Mouse (Mus musculus): ENCODE measurements around the gene Hoxa3. TPM values are rescaled to one million over a fixed set of nuclear protein-coding genes. Genes with fewer than 3 reads are reported as not detected.
A peak's percentile ranks its signal among the peaks of the same experiment; 100 is the strongest.

The Hoxa3 gene
- polyA plus RNA-seq, 1 experiment from 2014 or later: 0.20 TPM

GRCm38 (mm10) chr6:52221993-52222685 lies 9.0 kb upstream of the Hoxa3 start:
- WGBS (ENCODE audit: insufficient replicate concordance): 13% methylated on average over 21 of the region's 21 CpGs
- H3K36me3 ChIP-seq (replicated peaks): no peaks in the 10 kb centered on the region
- no peak for ATAC-seq (ENCODE audit: insufficient read depth)

GRCm38 (mm10) chr6:52221337-52221992 lies 8.3 kb upstream of the Hoxa3 start, which contains the start of gene Hoxa7:
TSS of gene Hoxa7 (minus strand) at chr6:52221854.
- under 1% methylated on average over 46 of the region's 46 CpGs for WGBS (ENCODE audit: insufficient replicate concordance)

More at GRCm38 (mm10) chr6:52221993-52222685, 9.0 kb upstream of the Hoxa3 start:
- peak overlapping the region; percentile 51 for H3K4me3 ChIP-seq (replicated peaks)
- H3K4me2 ChIP-seq: peak overlapping the region; percentile 69
- peaks cover 100% of the 10 kb centered on the region for H3K27me3 ChIP-seq
- peaks cover 14% of the 10 kb centered on the region; the same call in 1 of the 2 replicates for H3K4me1 ChIP-seq (replicated peaks)
- H3K9me3 ChIP-seq (replicated peaks): no peaks in the 10 kb centered on the region
- H3K27ac ChIP-seq (replicated peaks): no peak overlapping the region
- H3K9ac ChIP-seq: no peak overlapping the region

GRCm38 (mm10) chr6:52220865-52221310 lies 7.8 kb upstream of the Hoxa3 start:
- Histone ChIP-seq H3K27ac (replicated peaks) (no peak overlapping the region), H3K27me3 (peaks cover 100% of the 10 kb centered on the region), H3K9ac (no peak overlapping the region), H3K4me1 (replicated peaks) (peaks cover 19% of the 10 kb centered on the region; the same call in 1 of the 2 replicates), H3K36me3 (replicated peaks) (no peaks in the 10 kb centered on the region), H3K4me2 (peak overlapping the region; percentile 69), H3K9me3 (replicated peaks) (no peaks in the 10 kb centered on the region), H3K4me3 (replicated peaks) (peak overlapping the region; percentile 51)
- ATAC-seq (ENCODE audit: insufficient read depth): no peak
- 4% methylated on average over 12 of the region's 12 CpGs for WGBS (ENCODE audit: insufficient replicate concordance)

More at GRCm38 (mm10) chr6:52221337-52221992, 8.3 kb upstream of the Hoxa3 start, which contains the start of gene Hoxa7:
- no peak within 1 kb of the TSS for H3K9ac ChIP-seq
- no peaks in the 10 kb centered on the region for H3K36me3 ChIP-seq (replicated peaks)
- peak within 1 kb of the TSS; percentile 69 for H3K4me2 ChIP-seq
- H3K4me1 ChIP-seq (replicated peaks): peaks cover 19% of the 10 kb centered on the region; the same call in 1 of the 2 replicates
- no peak within 1 kb of the TSS for H3K27ac ChIP-seq (replicated peaks)
- H3K27me3 ChIP-seq: peaks cover 100% of the 10 kb centered on the region
- no peak for ATAC-seq (ENCODE audit: insufficient read depth)
- no peaks in the 10 kb centered on the region for H3K9me3 ChIP-seq (replicated peaks)
- peak within 1 kb of the TSS; percentile 51 for H3K4me3 ChIP-seq (replicated peaks)

DNA sequence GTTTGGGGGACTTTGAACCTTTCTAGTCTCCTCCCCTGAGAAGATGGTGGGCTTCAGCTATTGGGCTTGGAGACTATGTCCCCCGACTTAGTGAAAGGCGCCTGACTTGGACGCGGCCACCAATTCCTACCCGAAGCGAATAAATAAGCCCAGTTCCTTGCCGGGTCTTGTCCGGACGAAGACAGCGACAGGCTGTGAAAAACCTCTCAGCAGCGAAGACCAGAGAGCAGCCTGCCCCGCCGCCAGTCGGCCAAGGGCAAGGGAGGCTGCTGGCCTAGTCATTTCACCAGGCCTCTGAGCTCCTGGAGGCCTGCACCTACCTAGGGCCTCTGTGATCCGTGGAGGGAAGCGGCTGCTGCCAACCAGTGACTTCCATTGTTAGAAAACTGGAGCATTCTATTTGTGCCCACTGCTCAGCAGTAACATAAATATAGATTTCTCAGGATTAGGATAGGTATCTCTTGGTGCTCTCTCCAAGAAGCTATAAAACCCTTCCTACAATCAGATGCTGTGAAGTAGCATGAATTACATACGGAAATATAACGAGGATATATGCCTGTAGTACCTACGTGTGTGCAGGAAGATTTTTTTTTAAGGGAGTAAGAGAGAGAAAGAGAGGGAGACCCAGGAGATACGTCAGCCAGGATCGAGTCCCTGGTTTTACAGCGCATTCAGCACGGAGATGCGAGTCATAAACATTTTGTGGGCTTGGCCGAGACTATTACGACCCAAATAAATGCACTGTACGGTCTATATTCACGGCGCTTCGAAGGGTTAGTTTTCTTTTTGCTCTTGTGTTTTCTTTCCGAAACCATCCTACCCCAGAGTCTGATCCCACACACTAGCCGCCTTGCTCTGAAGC lies 7.1 kb upstream of the Hoxa3 start:
- H3K9me3 ChIP-seq (replicated peaks): no peaks in the 10 kb centered on the region
- H3K27ac ChIP-seq (replicated peaks): no peak overlapping the region
- peaks cover 100% of the 10 kb centered on the region for H3K27me3 ChIP-seq
- H3K36me3 ChIP-seq (replicated peaks): no peaks in the 10 kb centered on the region
- WGBS (ENCODE audit: insufficient replicate concordance): 30% methylated on average over 32 of the region's 32 CpGs
- no peak overlapping the region for H3K9ac ChIP-seq
- no peak for ATAC-seq (ENCODE audit: insufficient read depth)
- H3K4me3 ChIP-seq (replicated peaks): no peak overlapping the region
- peaks cover 19% of the 10 kb centered on the region; the same call in 1 of the 2 replicates for H3K4me1 ChIP-seq (replicated peaks)
- H3K4me2 ChIP-seq: no peak overlapping the region

GRCm38 (mm10) chr6:52219234-52219942 lies 6.3 kb upstream of the Hoxa3 start:
- no peaks in the 10 kb centered on the region for H3K9me3 ChIP-seq (replicated peaks)
- H3K27ac ChIP-seq (replicated peaks): no peak overlapping the region
- H3K27me3 ChIP-seq: peaks cover 100% of the 10 kb centered on the region
- ATAC-seq (ENCODE audit: insufficient read depth): no peak
- no peak overlapping the region for H3K9ac ChIP-seq
- no peak overlapping the region for H3K4me3 ChIP-seq (replicated peaks)
- 45% methylated on average over 9 of the region's 9 CpGs for WGBS (ENCODE audit: insufficient replicate concordance)
- peaks cover 19% of the 10 kb centered on the region; the same call in 1 of the 2 replicates for H3K4me1 ChIP-seq (replicated peaks)
- no peaks in the 10 kb centered on the region for H3K36me3 ChIP-seq (replicated peaks)
- no peak overlapping the region for H3K4me2 ChIP-seq

DNA sequence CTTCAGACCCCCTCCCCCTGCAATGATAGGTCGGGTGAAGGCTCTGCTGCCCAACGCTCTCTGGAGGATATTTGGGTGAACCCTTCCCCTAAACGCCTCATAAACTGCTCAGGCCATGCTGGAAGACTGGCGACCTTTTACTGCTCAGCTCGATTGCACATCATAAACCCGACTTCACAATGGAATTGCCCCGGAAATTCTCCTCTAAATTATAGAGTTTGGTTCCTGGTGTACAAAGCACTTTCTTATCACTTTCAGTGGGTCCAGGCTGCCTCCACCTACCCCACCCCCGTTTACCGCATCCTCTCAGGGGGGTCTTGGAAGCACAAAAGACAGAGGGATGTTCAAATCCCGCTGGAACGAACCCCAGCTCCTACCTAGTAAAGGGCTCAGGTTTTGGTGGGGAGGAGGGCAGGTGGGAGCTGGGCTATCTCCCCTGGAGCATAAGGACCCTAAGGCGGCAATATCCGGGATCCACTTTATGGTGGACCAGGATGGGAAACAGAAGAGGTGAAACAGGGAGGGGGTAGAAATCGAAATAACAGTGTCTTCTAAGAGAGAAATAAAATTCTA lies 5.6 kb upstream of the Hoxa3 start:
- H3K27me3 ChIP-seq: peaks cover 100% of the 10 kb centered on the region
- H3K9me3 ChIP-seq (replicated peaks): no peaks in the 10 kb centered on the region
- 30% methylated on average over 14 of the region's 14 CpGs for WGBS (ENCODE audit: insufficient replicate concordance)
- no peaks in the 10 kb centered on the region for H3K36me3 ChIP-seq (replicated peaks)
- ATAC-seq (ENCODE audit: insufficient read depth): no peak
- H3K9ac ChIP-seq: no peak overlapping the region
- no peak overlapping the region for H3K4me3 ChIP-seq (replicated peaks)
- H3K27ac ChIP-seq (replicated peaks): no peak overlapping the region
- no peak overlapping the region for H3K4me2 ChIP-seq
- H3K4me1 ChIP-seq (replicated peaks): peaks cover 19% of the 10 kb centered on the region; the same call in 1 of the 2 replicates

GRCm38 (mm10) chr6:52217895-52218642 lies 4.9 kb upstream of the Hoxa3 start:
- Histone ChIP-seq H3K4me2 (no peak overlapping the region; the same call in 1 of the 2 replicates), H3K4me1 (replicated peaks) (peaks cover 19% of the 10 kb centered on the region; the same call in 1 of the 2 replicates), H3K4me3 (replicated peaks) (no peak overlapping the region; the same call in 1 of the 2 replicates), H3K27me3 (peaks cover 100% of the 10 kb centered on the region), H3K27ac (replicated peaks) (no peak overlapping the region), H3K36me3 (replicated peaks) (no peaks in the 10 kb centered on the region), H3K9ac (no peak overlapping the region), H3K9me3 (replicated peaks) (no peaks in the 10 kb centered on the region)
- ATAC-seq (ENCODE audit: insufficient read depth): no peak
- WGBS (ENCODE audit: insufficient replicate concordance): 15% methylated on average over 23 of the region's 23 CpGs

GRCm38 (mm10) chr6:52217459-52217768 lies 4.3 kb upstream of the Hoxa3 start:
- H3K4me3 ChIP-seq (replicated peaks): peak overlapping the region; percentile 22
- H3K27me3 ChIP-seq: peaks cover 100% of the 10 kb centered on the region
- H3K27ac ChIP-seq (replicated peaks): no peak overlapping the region
- no peaks in the 10 kb centered on the region for H3K36me3 ChIP-seq (replicated peaks)
- H3K9ac ChIP-seq: no peak overlapping the region
- H3K4me1 ChIP-seq (replicated peaks): peaks cover 24% of the 10 kb centered on the region; the same call in 1 of the 2 replicates
- no peak for ATAC-seq (ENCODE audit: insufficient read depth)
- H3K9me3 ChIP-seq (replicated peaks): no peaks in the 10 kb centered on the region
- H3K4me2 ChIP-seq: peak overlapping the region; percentile 49
- 2% methylated on average over 25 of the region's 25 CpGs for WGBS (ENCODE audit: insufficient replicate concordance)

DNA sequence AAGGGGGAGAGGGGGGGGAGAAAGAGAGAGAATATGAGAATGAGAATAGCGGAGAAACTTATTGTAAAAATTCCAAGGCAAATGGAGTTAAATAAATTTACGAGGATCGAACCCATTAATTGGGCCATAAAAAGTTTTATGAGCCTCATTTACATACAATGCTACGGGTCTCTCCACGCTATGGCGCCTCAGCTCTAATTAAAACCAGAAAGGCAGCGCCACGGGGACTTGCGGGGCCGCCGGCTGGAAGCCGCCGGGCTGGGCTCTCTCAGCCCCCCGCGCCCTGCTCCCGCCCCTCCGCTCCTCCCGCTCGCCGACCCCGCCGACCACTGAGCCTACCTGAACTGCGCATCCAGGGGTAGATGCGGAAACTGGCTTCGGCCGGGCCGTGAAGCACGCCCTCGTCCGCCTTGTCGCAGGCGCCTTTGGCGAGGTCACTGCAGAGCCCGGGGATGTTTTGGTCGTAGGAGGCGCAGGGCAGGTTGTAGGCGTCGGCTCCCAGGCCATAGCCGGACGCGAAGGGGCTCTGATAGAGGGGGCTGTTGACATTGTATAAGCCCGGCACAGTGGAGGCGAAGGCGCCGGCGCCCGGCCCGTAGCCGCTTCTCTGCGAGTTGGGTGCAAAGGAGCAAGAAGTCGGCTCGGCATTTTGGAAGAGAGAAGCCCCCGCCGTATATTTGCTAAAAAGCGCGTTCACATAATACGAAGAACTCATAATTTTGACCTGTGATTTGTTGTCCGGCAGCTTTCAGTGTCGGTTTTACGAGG lies 3.7 kb upstream of the Hoxa3 start:
- no peaks in the 10 kb centered on the region for H3K9me3 ChIP-seq (replicated peaks)
- peak overlapping the region; percentile 22 for H3K4me3 ChIP-seq (replicated peaks)
- WGBS (ENCODE audit: insufficient replicate concordance): 1% methylated on average over 60 of the region's 60 CpGs
- no peak for ATAC-seq (ENCODE audit: insufficient read depth)
- H3K4me1 ChIP-seq (replicated peaks): peaks cover 21% of the 10 kb centered on the region; the same call in 1 of the 2 replicates
- no peak overlapping the region for H3K9ac ChIP-seq
- H3K4me2 ChIP-seq: peak overlapping the region; percentile 49
- no peak overlapping the region for H3K27ac ChIP-seq (replicated peaks)
- H3K27me3 ChIP-seq: peaks cover 100% of the 10 kb centered on the region
- H3K36me3 ChIP-seq (replicated peaks): no peaks in the 10 kb centered on the region

All from liver, embryonic 15.5 days (tissue).